Mouse (Mus musculus) A20 (cell line): ENCODE measurements around the gene Abca4.

Experiments used
- DNase-seq: peaks from one replicate; pipeline ENCODE4 v3.0.0-alpha.2; 2011; ENCODE audit warnings: low read depth, low spot score

Gene Abca4

DNA sequence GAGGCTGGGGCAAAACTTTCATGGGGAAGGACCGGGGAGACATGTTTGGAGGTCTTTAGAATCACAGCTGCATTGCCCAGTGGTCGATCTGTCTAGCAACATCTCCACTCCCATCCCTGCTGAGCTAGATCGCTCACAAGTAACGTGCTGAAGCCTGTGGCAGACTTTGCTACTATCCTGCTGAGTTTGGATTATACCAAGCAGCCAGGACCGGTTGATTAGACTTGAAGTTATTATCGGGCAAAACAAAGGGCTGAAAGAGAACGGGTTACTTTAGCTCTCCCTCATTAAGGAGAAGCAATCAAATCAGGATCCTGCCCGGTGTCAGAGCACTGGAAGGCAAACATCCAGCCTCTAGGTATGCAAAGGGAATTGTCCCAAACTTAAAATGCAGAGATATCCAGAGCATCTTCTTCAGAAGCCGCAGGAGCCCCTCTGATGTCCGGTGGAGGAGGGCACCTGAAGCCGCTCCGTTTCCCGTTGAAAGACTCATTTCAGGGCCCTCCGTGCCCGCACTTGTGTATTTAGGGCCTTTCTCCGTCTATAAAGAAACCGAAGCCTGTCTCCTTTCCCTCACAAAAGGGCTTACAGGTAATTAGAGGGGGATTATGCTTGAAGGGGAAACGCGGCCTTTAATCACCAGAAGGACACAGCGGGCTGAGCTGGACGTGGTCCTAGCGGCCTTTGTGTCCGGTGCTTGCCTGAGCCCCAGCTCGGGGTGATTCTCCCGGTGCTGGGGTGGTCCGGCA is at the start of gene Abca4:
Abca4 (plus strand) TSS at position 645 of the 749 bp plus-strand sequence.
- DNase-seq, result no peak

DNA sequence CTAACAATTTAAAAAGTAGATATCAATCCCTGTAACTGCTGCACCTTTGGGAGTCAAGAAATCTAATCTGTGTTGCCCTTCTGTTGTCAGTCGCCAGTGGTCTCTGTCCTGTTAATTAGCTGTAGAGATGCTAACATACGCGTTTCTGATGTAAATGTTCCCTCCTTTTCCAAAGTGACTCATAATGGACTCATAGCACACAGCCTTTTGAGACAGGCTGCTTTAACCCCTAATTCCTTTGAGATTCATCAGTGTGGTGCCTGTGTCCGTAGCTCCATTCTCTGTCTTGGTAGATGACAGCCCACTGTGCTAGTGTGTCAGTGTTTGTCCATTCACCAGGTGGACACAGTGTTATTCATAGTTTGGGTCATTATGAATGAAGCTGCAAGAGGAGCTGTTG is 49.1 kb upstream of the Abca4 start:
- DNase-seq, result no peak

DNA sequence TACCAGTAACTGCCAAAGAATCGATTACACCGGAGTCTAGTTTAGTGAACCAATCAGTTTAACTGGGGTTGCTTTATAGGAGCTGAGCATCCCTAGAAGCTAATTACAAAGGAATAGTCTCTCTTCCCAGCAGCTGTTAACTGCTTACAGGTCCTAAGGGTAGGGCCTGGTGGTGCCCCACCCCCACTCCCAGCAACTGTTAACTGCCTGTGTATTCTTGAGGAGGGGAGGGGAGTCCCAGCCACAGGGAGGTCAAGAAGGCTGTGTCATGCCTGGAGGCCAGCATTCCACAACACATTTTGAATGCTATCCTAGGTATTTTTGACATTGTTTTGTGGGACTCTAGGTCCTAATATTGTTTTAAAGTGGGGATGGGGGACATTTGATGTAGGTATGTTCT is 44.3 kb upstream of the Abca4 start:
- no peak for DNase-seq

DNA sequence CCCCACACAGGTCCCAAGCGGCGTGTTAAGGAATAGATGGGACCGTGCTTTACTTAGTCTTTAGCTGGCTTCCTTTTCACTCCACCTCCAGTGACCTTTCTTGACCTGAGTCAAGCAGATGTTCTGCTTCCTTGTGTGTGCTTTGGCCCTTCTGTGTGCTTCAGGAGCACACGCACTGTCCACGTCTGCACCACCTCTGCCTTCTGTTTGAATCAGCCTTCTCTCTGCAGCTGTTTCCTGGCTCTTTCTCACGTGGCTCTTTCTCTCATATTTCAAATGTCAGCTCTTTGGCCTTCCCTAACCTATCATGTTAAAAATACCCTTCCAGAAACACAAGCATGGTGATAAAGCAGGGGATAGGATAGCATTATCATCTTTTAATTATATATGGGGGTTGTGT is 42.7 kb upstream of the Abca4 start:
- no peak for DNase-seq

DNA sequence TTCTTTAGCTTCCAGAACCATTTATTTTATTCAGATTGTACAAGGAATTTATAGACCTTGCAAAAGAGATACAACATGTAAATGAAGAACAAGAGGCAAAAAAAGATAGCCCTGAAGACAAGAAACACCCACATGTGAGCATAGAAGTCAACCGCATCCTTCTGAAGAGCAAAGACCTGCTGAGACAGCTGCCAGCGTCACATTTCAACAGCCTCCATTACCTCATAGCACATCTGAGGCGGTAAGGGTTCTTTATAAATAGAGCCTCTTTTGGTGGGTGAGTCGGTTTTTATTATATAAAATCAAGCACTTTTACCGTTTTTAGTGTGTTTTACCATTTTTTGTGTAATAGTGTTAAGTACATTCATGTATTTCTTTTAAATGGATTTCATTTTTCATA is 34.4 kb upstream of the Abca4 start:
- DNase-seq, result no peak

DNA sequence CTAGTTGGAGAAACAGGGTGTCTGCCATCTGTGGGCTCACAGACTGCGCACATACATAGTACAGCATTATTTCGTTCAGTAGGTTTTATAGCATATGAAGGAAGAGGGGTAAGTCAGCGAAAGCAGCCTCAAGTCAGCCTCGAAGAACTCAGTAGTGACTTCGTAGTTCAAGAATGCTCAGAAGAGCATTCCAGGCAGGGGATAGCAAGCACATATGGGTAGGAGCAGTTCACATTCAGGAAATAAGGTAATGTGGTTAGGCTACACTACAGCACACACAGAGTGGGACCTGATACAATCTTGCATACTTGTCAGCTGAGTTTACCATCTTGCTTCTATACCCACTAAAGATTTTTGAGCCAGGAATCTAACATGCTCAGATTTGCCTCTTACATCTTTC is 34.0 kb upstream of the Abca4 start:
- no peak for DNase-seq

DNA sequence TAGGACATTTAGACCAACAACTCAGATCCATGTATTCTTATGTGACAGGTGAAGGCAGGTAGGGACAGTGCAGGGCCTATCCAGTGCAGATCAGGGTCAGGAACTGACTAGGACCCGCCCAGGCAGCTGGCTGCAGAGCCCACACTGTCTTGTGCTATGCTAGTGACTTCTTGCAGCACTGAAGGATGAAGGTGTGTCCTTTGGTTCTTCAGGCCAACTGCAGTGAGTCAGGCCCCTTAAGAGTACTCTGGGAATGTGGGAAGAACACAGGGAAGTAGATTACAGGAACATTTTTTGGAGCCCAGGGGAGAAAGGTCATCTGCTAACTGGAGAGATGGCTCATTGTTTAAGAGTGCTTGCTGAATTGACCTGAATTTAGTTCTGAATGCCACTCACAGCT is 31.8 kb upstream of the Abca4 start:
- DNase-seq, result no peak

DNA sequence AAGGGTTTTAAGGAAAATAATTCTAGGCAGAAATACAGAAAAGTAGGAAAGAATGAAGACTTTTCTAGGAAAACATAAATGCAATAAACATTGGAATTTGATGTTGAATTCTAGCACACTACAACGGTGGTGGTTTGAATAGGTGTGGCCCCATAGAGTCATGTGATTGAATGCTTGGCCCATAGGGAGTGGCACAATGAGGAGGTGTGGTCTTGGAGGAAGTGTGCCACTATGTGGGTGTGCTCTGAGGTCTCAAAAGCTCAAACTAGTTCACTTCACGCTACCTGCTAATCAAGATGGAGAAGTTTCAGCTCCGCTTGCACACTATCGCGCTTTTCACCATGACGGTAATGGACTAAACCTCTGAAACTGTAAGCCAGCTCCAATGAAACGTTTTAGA is 25.8 kb upstream of the Abca4 start:
- DNase-seq, result no peak

DNA sequence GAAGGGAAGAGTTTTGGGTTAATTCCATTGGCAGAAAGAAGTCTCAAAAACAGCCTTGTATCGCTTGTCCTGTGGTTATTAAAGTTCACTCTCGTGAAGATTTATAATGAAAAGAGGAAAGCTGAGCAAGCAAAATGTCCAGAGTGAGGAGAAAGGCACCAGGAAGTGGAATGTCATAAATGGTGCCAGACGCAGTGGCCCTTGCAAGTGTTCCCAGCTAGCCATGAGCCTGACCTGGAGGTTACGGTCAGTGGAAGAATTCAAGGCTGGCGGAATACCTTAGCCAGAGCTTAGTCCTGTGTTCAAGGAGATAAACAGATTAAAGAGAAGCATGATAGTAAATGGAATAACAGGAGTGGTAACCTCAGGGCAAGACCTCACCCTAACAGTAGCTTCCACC is 25.1 kb upstream of the Abca4 start:
- no peak for DNase-seq

DNA sequence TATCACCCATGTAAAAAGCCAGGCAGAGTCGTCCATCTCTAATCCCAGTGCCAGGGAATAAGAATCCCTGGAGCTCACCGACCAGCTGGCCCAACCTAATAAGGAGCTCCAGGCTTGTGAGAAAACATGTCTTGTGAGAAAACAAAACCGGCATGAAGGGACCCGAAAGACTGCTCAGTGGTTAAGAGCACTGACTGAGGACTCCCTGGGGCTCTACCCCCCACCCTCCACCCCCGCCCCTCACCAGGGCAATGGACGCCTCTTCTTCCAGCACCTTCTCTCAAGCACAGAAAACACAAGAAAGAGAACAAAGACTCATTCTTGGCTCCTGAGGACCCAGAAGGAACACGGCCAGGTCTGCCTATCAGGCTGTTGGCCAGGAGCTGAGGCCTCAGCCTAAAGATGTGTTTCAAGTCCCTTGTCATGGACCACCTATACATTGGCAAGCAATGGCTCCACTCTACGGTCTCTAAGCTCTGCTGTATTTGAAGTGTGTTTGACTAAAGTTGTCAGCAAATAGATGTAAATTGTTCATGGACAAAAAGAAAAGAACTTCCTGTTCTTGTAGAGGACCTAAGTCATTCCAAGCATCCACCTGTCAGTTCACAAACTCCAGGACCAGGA is 23.1 kb upstream of the Abca4 start:
- DNase-seq, result no peak

DNA sequence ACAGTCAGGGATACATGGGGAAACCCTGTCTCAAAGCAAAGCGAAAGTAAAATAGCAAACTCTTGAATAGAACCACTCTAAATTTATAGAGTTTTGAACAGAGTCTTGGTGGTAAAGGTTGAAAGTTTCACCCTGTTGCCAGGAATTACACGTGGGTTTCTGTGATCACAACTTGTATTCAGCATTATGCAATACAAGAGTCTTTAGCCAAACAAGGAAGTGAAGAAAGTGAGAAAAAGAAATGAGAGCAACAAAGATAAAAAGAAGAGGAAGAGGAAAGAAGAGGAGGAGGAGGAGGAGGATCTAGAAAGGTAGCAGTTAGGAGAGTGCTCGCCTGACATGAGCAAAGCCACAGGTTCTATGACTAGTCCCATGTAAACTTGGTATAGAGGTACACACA is 21.9 kb upstream of the Abca4 start:
- DNase-seq, result no peak

DNA sequence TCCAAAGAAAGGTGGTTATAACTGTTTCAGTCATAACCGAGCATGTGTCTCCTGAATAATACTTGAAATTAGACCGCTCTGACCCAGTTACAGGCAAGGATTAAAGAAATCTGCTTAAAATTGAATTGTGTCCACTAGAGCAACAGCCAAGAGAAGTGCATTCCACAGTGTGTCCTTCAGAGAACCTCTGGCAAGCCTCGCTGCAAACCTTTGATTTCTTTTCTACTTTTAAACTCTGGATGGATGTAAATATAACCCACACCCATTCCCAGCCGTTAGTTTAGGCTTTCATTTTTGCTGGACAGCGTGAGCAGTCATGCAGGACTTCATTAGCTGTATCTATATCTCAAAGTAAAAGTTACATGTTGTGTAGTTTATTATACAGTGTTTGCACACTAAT is 17.6 kb upstream of the Abca4 start:
- DNase-seq, result no peak

DNA sequence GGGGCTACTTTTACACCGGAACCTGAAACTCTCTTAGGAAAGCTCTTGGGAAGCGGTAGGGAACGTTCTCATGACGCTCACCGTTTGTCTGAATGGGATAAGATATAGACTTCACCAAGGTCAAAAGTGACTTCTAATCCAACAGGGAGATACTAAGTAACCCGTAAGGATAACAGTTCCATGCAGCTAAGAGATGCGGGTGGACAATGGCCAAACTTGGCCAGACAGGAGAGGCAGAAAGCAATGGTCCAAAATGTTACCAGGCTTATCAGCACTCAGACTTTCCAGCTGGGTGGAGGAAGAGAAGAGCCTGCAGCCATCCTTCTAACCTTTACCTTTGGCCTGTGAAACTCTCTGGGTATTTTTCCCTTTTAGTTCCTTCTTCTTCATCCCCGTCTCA is 16.5 kb upstream of the Abca4 start:
- no peak for DNase-seq

DNA sequence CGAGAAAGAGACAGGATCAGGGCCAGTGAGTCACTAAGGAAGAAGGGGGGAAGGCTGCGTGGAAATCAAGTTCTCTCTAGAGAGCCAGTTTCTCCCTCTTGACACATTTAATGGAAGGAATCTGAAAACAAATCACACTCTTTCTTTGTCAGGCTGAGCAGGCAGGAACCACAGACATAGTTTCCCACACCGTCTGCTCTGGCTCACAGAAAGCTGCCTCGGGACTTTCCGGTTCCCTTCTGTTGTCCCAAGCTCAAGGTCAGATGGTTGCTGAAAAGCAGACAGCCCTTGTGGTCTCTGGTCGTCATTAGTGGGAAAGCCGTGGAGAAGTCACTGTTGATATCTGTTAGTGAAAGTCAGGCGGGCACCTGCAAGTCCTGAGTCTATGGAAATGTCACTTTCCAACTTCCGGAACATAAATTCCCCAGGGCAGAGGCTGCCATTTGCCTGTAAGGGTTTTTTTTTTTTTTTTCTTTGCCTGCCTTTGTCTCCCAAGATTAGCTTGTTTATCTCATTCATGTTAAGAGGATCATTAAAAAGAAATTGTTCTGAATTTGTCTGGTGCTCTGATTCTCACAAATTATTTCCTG is 10.9 kb upstream of the Abca4 start:
- DNase-seq, result no peak

DNA sequence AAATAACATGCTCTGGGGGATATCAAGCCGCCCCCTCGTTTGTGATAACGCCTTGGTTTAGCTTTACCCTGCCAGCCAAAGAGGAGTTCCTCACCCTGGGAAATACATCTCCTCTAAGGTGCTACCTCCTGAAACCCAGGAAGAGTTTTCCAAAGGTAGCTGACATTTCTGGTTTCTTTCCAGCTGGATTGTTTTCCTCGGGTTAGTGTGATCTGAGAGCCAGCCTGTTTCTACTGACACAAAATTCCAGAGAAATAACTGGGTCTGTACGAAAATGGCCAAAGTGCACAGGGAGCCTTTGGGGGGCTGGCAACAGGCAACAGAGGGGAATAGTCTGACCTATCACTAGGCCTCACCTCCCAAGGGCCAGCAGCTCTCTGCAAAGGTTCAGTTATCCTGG is 10.0 kb upstream of the Abca4 start:
- DNase-seq, result no peak

DNA sequence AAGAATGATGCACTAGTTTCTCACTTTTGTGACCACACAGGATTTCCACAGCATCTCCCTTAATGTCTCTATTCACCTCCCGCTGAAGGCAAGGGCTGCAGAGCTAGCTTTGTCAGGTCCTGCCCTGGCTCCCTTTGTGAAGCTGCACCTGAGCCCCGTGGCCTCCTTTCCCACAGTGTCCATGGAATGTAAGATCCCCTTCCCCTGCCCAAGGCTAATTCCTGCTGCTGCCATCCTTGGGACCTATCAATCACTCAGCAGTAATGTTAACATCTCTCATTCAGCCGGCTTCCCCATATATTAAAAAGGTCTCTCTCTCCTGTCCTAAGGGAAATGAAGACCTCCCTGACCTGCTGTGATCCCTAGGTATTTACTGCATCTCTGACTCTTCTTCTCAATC is 9.2 kb upstream of the Abca4 start:
- no peak for DNase-seq

DNA sequence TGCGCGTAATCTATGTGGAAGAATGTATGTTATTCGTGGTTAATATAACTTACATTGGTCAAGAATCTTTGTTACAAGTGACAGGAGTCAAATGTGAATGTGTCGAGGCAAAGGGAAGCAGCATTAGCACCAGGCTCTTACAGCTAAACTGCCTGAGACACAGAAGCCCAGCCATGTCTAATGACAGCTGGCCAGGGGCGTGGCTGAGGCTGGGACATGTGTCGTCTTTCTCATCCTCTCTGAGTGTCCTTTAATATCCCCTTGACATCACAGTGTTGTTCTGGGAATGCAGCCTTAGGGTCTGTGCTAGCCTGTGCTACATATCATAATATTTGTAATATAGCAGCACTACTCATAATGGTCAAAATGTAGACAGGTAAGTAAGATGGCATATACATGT is 3.7 kb upstream of the Abca4 start:
- DNase-seq, result no peak

DNA sequence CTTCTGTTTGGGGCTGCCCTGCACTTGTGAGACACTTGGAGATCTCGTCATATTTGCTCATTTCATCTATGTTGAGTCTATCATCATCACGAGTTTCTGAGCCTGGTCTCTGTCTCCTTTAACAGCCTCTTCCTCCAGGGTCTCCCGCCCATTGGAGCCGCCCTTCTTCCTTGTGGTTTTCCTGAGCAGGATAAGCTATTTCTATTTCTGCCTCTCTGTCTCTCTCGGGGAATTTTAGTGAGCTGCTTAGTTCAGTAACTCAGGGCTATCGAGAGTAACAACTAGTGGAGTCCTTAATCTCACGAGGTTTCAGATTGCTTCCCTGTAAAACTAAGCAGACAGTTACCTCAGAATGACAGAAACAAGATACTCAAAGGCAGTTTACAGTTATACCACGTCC is 1.1 kb upstream of the Abca4 start:
- DNase-seq, result no peak

DNA sequence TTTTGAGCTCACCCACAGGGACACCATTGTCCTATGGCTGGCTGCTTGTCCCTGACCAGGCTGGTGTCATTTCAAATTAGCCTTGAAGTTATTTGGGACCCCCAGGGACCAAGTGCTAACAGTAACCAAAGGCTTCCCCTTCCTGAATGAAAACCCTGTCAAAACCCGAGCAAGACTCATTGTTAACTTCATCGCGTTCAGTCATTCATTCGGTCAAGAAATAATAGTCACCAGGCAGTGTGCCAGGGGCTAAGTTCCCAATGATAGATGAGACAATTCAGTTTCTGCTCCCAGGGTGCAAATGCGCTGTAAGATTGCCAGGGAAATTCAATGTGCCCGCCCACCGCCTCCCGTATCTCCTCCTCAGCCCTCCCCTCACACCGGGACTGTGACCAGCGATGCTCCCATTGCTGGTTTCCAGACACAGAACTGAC is 2.0 kb downstream of the Abca4 start:
- DNase-seq, result no peak

DNA sequence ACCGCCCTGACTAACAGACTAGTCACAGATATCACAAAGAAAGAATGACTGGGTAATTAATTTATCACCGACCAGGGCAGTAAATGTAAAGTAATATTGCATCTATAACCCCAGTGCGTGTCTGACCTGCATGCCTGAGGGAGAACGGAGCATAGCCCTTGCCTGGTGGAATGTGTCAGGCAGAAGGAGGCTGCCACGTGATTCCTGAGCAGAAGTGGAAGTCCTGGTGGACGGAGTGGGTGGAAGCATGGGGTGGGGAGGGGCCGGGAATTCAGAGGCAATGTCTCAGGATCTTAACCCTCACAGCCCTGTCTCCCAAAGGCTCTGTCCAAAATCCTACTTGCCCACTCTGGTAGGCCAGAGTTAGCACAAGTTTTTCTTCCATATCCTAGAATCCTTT is 3.2 kb downstream of the Abca4 start:
- no peak for DNase-seq

DNA sequence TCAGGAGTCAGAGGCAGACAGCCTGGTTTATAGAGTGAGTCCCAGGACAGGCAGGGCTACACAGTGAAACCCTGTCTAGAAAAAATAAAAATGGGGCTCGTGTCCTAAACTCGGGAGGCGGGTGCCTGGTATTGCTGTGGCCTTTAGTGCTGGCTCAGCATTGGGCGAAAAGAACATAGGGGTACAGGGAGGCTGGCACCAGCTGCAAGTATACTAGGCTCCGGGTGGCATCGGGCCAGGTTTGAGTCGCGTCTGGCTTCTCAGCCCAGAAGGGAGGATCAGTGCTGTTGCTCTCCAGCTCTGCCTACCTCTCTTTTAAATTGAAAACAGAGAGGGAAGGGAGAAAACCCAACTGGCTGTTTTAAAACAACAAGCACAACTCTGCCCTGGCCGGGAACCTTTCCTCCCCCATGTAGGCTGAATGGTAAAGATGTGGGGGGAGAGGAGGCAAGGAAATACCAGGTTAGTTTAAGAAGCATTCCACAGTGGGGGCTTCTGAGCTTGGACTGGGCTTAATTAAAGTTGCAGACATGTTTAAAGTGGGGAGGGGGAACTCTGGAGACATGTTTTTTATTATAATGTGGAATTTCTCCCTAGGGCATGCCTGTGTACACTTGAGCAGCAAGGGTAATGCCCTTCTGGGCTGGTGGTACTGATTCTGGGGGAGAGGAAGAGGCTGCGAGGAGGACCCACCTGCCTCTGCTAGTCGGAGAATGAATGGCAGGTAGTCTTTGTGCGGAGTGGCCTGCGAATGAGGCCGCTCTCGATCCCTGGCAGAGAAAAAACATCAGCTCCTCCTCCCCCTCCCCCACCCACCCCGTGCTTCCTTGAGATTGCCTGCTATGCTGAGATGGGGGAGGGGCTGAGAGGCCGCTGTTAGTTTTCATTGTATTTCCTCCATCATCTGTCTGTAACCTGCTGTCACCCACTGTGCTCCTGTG is 3.9 kb downstream of the Abca4 start:
- DNase-seq, result no peak

DNA sequence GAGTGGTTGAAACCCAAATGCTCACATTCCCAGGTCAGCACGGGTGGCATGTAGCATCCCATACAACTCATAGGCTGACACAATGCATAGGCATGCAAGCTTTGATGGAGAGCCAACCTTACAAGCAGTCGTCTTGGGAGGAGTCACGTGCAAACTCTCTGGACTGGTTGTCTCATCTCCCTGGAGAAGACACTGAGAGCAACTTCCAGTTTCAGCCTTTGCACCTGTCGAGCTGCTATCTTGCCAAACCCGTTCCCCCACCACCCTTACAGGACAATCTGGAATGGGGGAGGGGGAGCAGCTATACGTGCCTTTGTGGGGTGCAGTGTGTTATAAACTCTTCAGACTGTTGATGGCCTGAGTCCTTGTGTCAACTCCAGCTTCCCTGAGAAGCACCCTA is 4.9 kb downstream of the Abca4 start:
- DNase-seq, result no peak
